Mouse (Mus musculus): ENCODE results near the gene Grid2. TPM values are rescaled to one million over a fixed set of nuclear protein-coding genes. Genes with fewer than 3 reads are reported as not detected.

Gene Grid2
- polyA plus RNA-seq, 1 experiment from 2014 or later: 2.4 TPM

DNA sequence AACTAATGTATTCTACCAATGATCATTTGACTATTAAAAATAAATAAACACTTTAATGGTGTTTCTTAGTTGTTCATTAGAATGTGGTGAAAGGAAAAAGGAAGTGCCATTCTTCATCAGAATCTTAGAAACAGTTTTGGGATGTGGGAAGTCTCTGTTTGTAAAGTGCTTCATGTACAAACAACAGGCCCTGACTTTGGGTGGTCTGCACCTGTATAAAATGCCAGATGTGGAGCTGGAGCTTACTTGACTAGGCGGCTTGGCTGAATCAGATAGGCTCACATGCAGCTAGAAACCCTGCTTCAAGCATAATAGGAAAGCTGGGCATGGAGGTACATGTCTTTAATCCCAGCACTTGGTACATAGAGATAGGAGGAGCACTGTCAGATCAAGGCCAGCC is 791.1 kb downstream of the Grid2 start:
- DNase-seq (ENCODE audit: low spot score) (no peak), ATAC-seq (ENCODE audit: low read depth) (no peak)
- WGBS: 46% methylated on average over 1 of the region's 1 CpGs
- Histone ChIP-seq H3K27me3 (replicated peaks; ENCODE audit: control insufficient read depth, insufficient read depth, low read length) (no peaks in the 10 kb centered on the region), H3K27ac (replicated peaks; ENCODE audit: low read depth, low read length) (no peak overlapping the region), H3K36me3 (ENCODE audit: control insufficient read depth, insufficient read depth, low read length) (no peaks in the 10 kb centered on the region), H3K4me1 (ENCODE audit: control insufficient read depth, insufficient read depth, low read length) (no peaks in the 10 kb centered on the region), H3K9me3 (ENCODE audit: control insufficient read depth, low read length) (no peaks in the 10 kb centered on the region), H3K4me2 (ENCODE audit: low read depth, low read length) (no peak overlapping the region), H3K9ac (ENCODE audit: low read depth, low read length) (no peak overlapping the region), H3K4me3 (ENCODE audit: low read depth, low read length) (no peak overlapping the region)

DNA sequence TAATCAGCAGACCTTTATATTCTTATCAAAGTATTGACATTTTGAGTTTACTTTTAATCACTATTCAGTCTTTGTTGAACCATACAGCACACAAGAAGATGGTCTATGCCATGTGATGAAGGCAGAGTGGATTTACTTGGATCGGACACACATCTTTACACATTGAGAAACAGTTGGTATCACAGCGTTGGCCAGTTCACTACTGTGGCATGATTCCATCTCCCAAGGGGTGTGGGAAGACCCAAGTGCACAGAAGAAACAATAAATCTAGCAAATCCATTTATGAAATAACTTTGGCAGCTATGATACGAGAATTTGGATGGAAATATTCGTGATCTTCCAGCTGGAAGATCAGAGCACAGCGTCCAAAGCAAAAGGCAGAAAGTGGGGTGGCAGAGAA is 792.3 kb downstream of the Grid2 start:
- H3K4me3 ChIP-seq (ENCODE audit: low read depth, low read length): no peak overlapping the region
- H3K27ac ChIP-seq (replicated peaks; ENCODE audit: low read depth, low read length): no peak overlapping the region
- no peaks in the 10 kb centered on the region for H3K9me3 ChIP-seq (ENCODE audit: control insufficient read depth, low read length)
- no peak for DNase-seq (ENCODE audit: low spot score)
- no peak overlapping the region for H3K4me2 ChIP-seq (ENCODE audit: low read depth, low read length)
- H3K36me3 ChIP-seq (ENCODE audit: control insufficient read depth, insufficient read depth, low read length): no peaks in the 10 kb centered on the region
- H3K27me3 ChIP-seq (replicated peaks; ENCODE audit: control insufficient read depth, insufficient read depth, low read length): no peaks in the 10 kb centered on the region
- no peaks in the 10 kb centered on the region for H3K4me1 ChIP-seq (ENCODE audit: control insufficient read depth, insufficient read depth, low read length)
- no peak overlapping the region for H3K9ac ChIP-seq (ENCODE audit: low read depth, low read length)
- 87% methylated on average over 5 of the region's 5 CpGs for WGBS
- ATAC-seq (ENCODE audit: low read depth): no peak

DNA sequence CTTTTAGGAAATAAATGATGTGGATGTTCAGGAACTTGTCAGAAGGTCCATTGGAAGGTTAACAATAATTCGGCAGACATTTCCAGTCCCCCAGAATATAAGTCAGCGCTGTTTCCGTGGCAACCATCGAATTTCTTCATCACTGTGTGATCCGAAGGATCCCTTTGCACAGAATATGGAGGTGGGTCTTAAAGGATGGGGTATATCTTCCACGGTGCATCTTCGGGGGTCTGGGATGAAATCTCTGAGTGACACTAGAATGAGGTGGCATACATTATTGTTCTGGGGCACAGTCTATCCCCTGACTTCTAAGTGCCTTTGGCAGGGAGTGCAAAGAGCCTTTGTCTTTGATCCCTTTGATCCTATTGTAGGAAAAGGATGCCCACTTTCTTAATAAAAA is 808.2 kb downstream of the Grid2 start:
- no peak overlapping the region for H3K4me2 ChIP-seq (ENCODE audit: low read depth, low read length)
- DNase-seq (ENCODE audit: low spot score) (no peak), ATAC-seq (ENCODE audit: low read depth) (no peak)
- H3K4me3 ChIP-seq (ENCODE audit: low read depth, low read length): no peak overlapping the region
- H3K27me3 ChIP-seq (replicated peaks; ENCODE audit: control insufficient read depth, insufficient read depth, low read length): no peaks in the 10 kb centered on the region
- H3K9ac ChIP-seq (ENCODE audit: low read depth, low read length): no peak overlapping the region
- H3K4me1 ChIP-seq (ENCODE audit: control insufficient read depth, insufficient read depth, low read length): no peaks in the 10 kb centered on the region
- 84% methylated on average over 7 of the region's 7 CpGs for WGBS
- H3K9me3 ChIP-seq (ENCODE audit: control insufficient read depth, low read length): no peaks in the 10 kb centered on the region
- H3K27ac ChIP-seq (replicated peaks; ENCODE audit: low read depth, low read length): no peak overlapping the region
- no peaks in the 10 kb centered on the region for H3K36me3 ChIP-seq (ENCODE audit: control insufficient read depth, insufficient read depth, low read length)

DNA sequence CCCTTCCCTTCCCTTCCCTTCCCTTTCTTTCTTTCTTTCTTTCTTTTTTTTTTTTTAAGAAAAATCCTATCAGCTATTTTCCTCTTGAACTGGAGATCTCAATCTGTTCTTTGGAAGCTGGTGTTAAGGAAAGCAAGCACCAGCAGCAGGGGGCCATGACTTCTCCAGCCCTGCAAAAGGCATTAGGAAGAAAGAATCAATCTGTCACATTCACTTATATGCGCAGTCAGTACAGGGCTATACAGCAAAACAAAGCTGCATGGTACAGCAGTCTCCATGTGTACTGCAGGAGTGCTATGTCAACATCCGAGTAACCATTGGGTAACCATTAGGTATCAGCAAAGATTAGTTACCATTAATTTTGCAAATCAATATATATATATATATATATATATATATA is 809.0 kb downstream of the Grid2 start:
- no peak for DNase-seq (ENCODE audit: low spot score)
- no peak for ATAC-seq (ENCODE audit: low read depth)

DNA sequence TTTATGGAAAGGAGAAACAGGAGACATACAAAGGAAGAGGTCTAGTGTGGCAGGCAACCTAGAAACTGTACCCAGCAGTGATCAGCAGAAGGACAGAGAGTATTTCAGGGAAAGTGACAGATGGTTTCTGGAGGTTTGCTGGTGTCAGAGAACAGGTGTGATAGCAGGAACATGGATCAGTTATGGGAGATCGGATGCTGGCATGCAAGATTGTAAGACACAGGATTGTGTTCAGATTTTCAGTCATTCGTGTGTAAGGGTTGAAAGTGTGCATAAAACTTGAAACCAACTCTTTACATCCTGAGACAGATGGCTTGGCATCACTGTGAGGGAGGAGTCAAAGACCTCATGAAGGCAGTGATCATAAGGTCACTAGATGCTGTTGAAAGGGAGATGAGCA is 817.7 kb downstream of the Grid2 start:
- no peaks in the 10 kb centered on the region for H3K4me1 ChIP-seq (ENCODE audit: control insufficient read depth, insufficient read depth, low read length)
- WGBS: 60% methylated on average over 2 of the region's 2 CpGs
- no peaks in the 10 kb centered on the region for H3K36me3 ChIP-seq (ENCODE audit: control insufficient read depth, insufficient read depth, low read length)
- H3K27ac ChIP-seq (replicated peaks; ENCODE audit: low read depth, low read length): no peak overlapping the region
- no peak overlapping the region for H3K4me3 ChIP-seq (ENCODE audit: low read depth, low read length)
- no peak overlapping the region for H3K9ac ChIP-seq (ENCODE audit: low read depth, low read length)
- ATAC-seq (ENCODE audit: low read depth) (no peak), DNase-seq (ENCODE audit: low spot score) (no peak)
- H3K9me3 ChIP-seq (ENCODE audit: control insufficient read depth, low read length): no peaks in the 10 kb centered on the region
- H3K4me2 ChIP-seq (ENCODE audit: low read depth, low read length): no peak overlapping the region
- H3K27me3 ChIP-seq (replicated peaks; ENCODE audit: control insufficient read depth, insufficient read depth, low read length): no peaks in the 10 kb centered on the region

More for the DNA sequence above, 809.0 kb downstream of the Grid2 start:
- no peaks in the 10 kb centered on the region for H3K36me3 ChIP-seq (ENCODE audit: control insufficient read depth, insufficient read depth, low read length)
- no peak overlapping the region for H3K4me2 ChIP-seq (ENCODE audit: low read depth, low read length)
- no peak overlapping the region for H3K9ac ChIP-seq (ENCODE audit: low read depth, low read length)
- no peak overlapping the region for H3K4me3 ChIP-seq (ENCODE audit: low read depth, low read length)
- H3K27me3 ChIP-seq (replicated peaks; ENCODE audit: control insufficient read depth, insufficient read depth, low read length): no peaks in the 10 kb centered on the region
- H3K4me1 ChIP-seq (ENCODE audit: control insufficient read depth, insufficient read depth, low read length): no peaks in the 10 kb centered on the region
- 77% methylated on average over 2 of the region's 2 CpGs for WGBS
- H3K27ac ChIP-seq (replicated peaks; ENCODE audit: low read depth, low read length): no peak overlapping the region
- H3K9me3 ChIP-seq (ENCODE audit: control insufficient read depth, low read length): no peaks in the 10 kb centered on the region

DNA sequence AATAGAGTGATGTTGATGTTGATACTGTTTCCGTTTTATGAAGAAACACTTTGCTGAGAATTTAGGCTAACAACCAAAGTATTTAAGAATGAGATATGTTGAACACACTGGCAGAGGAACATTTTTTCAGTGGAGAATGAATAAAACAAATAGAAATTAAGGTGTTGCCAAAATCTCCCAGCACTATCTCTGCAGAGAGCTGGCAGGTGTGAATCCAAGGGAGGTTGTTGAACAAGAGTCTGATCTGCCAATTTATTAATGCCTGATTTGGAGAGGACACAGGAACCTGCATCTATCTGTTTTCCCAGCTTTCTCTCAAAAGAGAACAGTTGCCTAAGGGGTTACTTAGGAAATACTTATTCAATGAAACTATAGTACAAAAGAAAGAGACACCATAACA is 822.2 kb downstream of the Grid2 start:
- Histone ChIP-seq H3K4me1 (ENCODE audit: control insufficient read depth, insufficient read depth, low read length) (no peaks in the 10 kb centered on the region), H3K4me3 (ENCODE audit: low read depth, low read length) (no peak overlapping the region), H3K36me3 (ENCODE audit: control insufficient read depth, insufficient read depth, low read length) (no peaks in the 10 kb centered on the region), H3K9ac (ENCODE audit: low read depth, low read length) (no peak overlapping the region), H3K9me3 (ENCODE audit: control insufficient read depth, low read length) (no peaks in the 10 kb centered on the region), H3K4me2 (ENCODE audit: low read depth, low read length) (no peak overlapping the region), H3K27ac (replicated peaks; ENCODE audit: low read depth, low read length) (no peak overlapping the region), H3K27me3 (replicated peaks; ENCODE audit: control insufficient read depth, insufficient read depth, low read length) (no peaks in the 10 kb centered on the region)
- DNase-seq (ENCODE audit: low spot score): no peak
- ATAC-seq (ENCODE audit: low read depth): no peak
- WGBS: 91% methylated on average over 1 of the region's 1 CpGs

DNA sequence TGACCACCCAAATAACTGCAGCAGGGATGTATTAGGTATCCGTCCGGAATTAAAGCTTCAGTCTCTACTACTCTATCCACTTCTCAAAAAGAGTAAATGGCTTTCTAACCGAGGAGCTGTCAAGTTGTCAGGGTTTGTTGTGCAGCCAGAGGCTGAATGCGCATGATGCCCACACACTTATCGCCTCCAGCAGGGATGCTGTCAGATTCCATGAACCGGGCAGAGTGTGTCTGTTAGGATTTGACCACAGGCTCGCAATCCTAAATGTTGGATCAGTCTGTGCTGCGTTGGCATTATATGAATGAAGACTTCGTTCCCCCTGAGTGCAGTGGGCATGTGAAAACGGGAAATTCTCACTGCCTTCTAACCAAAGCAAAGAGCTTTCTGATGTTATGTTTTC is 843.0 kb downstream of the Grid2 start:
- Histone ChIP-seq H3K36me3 (ENCODE audit: control insufficient read depth, insufficient read depth, low read length) (no peaks in the 10 kb centered on the region), H3K9me3 (ENCODE audit: control insufficient read depth, low read length) (no peaks in the 10 kb centered on the region), H3K4me3 (ENCODE audit: low read depth, low read length) (no peak overlapping the region)

DNA sequence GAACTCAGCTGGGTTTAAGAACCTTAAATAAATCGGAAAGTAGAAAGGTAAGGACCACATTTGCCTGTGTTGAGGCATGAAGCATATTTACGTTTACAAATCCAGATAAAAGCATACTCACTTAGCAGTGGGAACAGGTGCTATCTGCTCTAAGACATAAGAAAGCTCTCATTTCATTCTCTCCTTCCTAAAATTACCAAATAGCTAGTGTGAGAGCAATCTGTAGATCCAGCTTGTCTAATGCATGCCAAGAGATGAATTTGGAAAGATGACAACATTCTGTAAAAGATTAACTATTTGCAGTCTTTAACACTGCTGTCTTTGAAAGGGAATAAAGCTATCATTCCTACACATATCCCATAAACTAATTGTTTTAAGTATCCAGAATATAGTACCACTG is 858.9 kb downstream of the Grid2 start:
- H3K36me3 ChIP-seq (ENCODE audit: control insufficient read depth, insufficient read depth, low read length): no peaks in the 10 kb centered on the region
- no peaks in the 10 kb centered on the region for H3K9me3 ChIP-seq (ENCODE audit: control insufficient read depth, low read length)
- ATAC-seq (ENCODE audit: low read depth) (no peak), DNase-seq (ENCODE audit: low spot score) (peak; percentile 4)
- H3K4me2 ChIP-seq (ENCODE audit: low read depth, low read length): no peak overlapping the region
- H3K9ac ChIP-seq (ENCODE audit: low read depth, low read length): no peak overlapping the region
- H3K4me3 ChIP-seq (ENCODE audit: low read depth, low read length): no peak overlapping the region
- 76% methylated on average over 2 of the region's 2 CpGs for whole genome bisulfite sequencing
- H3K27ac ChIP-seq (replicated peaks; ENCODE audit: low read depth, low read length): no peak overlapping the region
- H3K4me1 ChIP-seq (ENCODE audit: control insufficient read depth, insufficient read depth, low read length): no peaks in the 10 kb centered on the region
- H3K27me3 ChIP-seq (replicated peaks; ENCODE audit: control insufficient read depth, insufficient read depth, low read length): no peaks in the 10 kb centered on the region

More for the DNA sequence above, 843.0 kb downstream of the Grid2 start:
- DNase-seq (ENCODE audit: low spot score): peak; percentile 8
- 72% methylated on average over 10 of the region's 10 CpGs for WGBS
- no peaks in the 10 kb centered on the region for H3K27me3 ChIP-seq (replicated peaks; ENCODE audit: control insufficient read depth, insufficient read depth, low read length)
- H3K9ac ChIP-seq (ENCODE audit: low read depth, low read length): no peak overlapping the region
- ATAC-seq (ENCODE audit: low read depth): no peak
- no peaks in the 10 kb centered on the region for H3K4me1 ChIP-seq (ENCODE audit: control insufficient read depth, insufficient read depth, low read length)
- H3K27ac ChIP-seq (replicated peaks; ENCODE audit: low read depth, low read length): no peak overlapping the region
- H3K4me2 ChIP-seq (ENCODE audit: low read depth, low read length): no peak overlapping the region

DNA sequence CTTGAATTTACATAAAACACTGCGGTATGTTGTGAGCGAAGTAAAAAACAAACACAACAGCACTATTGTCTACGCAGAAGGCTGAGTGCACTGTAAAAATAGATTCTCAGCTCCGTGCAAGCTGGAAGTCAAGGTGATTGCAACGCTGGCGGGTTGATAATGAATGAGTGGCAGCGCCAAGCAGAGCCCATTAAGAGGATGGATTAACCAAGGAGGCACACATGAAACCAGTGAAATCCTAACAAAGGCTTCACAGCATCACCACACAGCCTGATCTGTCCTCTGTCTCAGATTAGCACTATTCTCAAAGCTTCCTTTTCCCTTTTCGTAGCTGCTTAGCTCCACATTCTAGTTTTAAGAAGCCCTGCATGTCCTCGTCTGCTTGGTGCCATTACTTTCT is 880.6 kb downstream of the Grid2 start:
- no peaks in the 10 kb centered on the region for H3K9me3 ChIP-seq (ENCODE audit: control insufficient read depth, low read length)
- no peak overlapping the region for H3K27ac ChIP-seq (replicated peaks; ENCODE audit: low read depth, low read length)
- H3K4me3 ChIP-seq (ENCODE audit: low read depth, low read length): no peak overlapping the region
- H3K27me3 ChIP-seq (replicated peaks; ENCODE audit: control insufficient read depth, insufficient read depth, low read length): no peaks in the 10 kb centered on the region
- WGBS: 82% methylated on average over 9 of the region's 9 CpGs
- no peak for ATAC-seq (ENCODE audit: low read depth)
- DNase-seq (ENCODE audit: low spot score): no peak
- H3K4me1 ChIP-seq (ENCODE audit: control insufficient read depth, insufficient read depth, low read length): no peaks in the 10 kb centered on the region
- no peak overlapping the region for H3K9ac ChIP-seq (ENCODE audit: low read depth, low read length)
- H3K36me3 ChIP-seq (ENCODE audit: control insufficient read depth, insufficient read depth, low read length): no peaks in the 10 kb centered on the region
- no peak overlapping the region for H3K4me2 ChIP-seq (ENCODE audit: low read depth, low read length)
